Mouse (Mus musculus): ENCODE results near the gene Osbpl11. TPM values are rescaled to one million over a fixed set of nuclear protein-coding genes. Genes with fewer than 3 reads are reported as not detected.

Osbpl11 gene
- polyA plus RNA-seq, 1 experiment from 2014 or later, result 30.6 TPM

DNA sequence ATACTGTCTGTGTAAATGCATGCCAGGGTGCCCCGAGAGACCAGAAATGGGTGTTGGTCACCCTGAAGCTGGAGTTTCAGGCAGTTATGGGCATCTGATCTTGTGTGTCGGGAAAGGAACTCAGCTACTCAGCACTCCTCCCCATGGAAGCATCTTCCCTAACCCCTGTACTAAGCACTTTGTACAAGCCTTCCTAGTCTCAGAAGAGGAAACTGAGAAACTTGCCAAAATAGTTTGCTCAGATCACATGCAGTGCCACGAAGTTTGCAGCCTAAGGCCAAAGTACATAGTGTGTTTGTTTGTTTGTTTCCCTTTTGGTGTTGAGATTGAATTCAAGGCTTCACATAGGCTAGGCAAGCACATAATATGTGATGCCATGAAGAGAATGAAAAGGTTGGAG is 5.0 kb upstream of the Osbpl11 start:
- Histone ChIP-seq H3K27ac (no peak overlapping the region), H3K27me3 (replicated peaks) (no peaks in the 10 kb centered on the region), H3K4me3 (no peak overlapping the region), H3K9me3 (no peaks in the 10 kb centered on the region), H3K4me1 (no peaks in the 10 kb centered on the region), H3K4me2 (replicated peaks) (no peak overlapping the region), H3K9ac (no peak overlapping the region), H3K36me3 (no peaks in the 10 kb centered on the region)
- ATAC-seq (ENCODE audit: low FRiP score, low read depth), result no peak
- 82% methylated on average over 3 of the region's 3 CpGs for WGBS

DNA sequence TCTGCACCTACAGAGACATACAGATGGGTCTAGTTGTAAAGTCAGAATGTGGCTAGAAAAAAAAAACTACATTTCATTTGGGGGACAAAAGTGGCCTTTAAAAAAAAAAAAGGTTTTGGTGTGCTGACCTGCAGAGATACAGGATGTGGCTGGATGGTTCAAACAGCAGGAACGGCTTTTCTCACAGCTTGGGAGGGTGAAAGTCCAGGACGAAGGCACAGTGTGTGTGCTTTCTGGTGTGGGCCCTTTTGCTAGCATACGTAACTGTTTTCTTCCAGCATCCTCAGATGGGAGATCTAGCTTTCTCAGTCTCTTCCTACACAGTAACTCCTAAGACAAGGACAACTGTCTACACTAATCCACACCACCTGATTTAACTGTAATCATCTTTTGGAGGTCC is 4.1 kb upstream of the Osbpl11 start:
- Histone ChIP-seq H3K36me3 (no peaks in the 10 kb centered on the region), H3K27ac (no peak overlapping the region), H3K27me3 (replicated peaks) (no peaks in the 10 kb centered on the region), H3K4me1 (peaks cover 2% of the 10 kb centered on the region), H3K9me3 (no peaks in the 10 kb centered on the region), H3K4me2 (replicated peaks) (no peak overlapping the region), H3K9ac (no peak overlapping the region), H3K4me3 (no peak overlapping the region)
- 78% methylated on average over 3 of the region's 3 CpGs for WGBS
- no peak for ATAC-seq (ENCODE audit: low FRiP score, low read depth)

DNA sequence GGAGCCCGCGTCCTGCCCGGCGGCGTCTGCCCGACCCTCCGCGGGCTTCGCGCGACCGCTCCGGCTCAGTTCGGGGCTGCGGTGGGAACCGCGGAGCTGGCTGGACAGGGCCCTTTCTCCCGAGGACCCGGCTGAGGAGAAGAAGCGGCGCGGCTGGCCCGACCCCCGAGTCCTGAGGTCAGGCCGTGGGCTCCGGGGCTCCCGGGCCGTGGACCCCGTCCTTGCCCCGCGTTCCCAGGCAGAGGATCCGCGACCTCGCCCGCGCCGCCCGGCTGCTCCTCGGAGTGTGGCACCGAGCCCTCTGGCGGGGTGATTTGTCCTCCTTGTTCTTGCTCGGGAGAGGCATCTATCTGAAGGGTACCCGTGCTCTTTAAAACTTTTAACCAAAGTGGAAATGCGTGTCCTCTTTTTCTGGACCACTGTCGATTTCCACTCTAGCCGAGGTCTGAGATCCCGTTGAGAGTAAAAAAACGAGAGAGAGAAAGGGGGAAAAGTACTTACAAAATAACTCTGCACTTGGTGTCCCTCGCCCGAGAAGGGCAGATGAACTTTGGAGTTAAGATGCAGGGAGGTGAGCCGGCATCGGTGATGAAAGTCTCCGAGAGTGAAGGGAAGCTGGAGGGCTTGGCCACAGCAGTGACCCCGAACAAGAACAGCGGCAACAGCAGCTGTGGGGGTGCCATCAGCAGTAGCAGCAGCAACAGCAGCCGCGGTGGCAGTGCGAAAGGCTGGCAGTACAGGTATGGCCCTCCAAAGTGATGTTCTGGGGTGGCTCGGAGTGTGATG is 583 bp downstream of the Osbpl11 start:
- Histone ChIP-seq H3K9ac (peak overlapping the region; percentile 92), H3K9me3 (no peaks in the 10 kb centered on the region), H3K27me3 (replicated peaks) (no peaks in the 10 kb centered on the region), H3K4me2 (replicated peaks) (peak overlapping the region; percentile 98), H3K4me1 (peaks cover 20% of the 10 kb centered on the region), H3K36me3 (no peaks in the 10 kb centered on the region), H3K4me3 (peak overlapping the region; percentile 91), H3K27ac (peak overlapping the region; percentile 75)
- under 1% methylated on average over 59 of the region's 59 CpGs for WGBS
- ATAC-seq (ENCODE audit: low FRiP score, low read depth), result peak; percentile 73

DNA sequence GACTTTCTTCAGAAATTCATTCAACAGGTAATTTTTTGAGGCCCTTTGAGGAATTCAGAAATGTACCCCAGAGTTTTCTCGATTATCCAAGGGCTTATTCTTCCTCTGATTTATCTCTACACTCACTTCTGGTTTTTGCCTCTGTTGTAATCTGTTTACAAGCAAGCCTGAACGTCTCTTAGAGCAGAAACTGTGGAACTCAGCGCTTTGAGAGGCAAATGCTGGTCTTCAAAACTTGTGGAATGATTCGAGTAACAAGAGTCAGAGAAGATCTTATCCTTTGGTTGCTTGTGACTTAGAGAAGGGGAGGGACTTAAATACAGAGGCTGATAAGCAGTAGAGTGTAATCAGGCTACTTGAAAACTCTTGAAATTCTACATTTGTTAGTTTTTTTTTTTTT is 1.3 kb downstream of the Osbpl11 start:
- H3K27me3 ChIP-seq (replicated peaks), result no peaks in the 10 kb centered on the region
- peak overlapping the region; percentile 92 for H3K9ac ChIP-seq
- H3K9me3 ChIP-seq, result no peaks in the 10 kb centered on the region
- H3K4me3 ChIP-seq, result peak overlapping the region; percentile 91
- 34% methylated on average over 4 of the region's 4 CpGs for WGBS
- no peak for ATAC-seq (ENCODE audit: low FRiP score, low read depth)
- peaks cover 20% of the 10 kb centered on the region for H3K4me1 ChIP-seq
- no peaks in the 10 kb centered on the region for H3K36me3 ChIP-seq
- H3K4me2 ChIP-seq (replicated peaks), result peak overlapping the region; percentile 98
- H3K27ac ChIP-seq, result no peak overlapping the region

GRCm38 (mm10) chr16:33188076-33188475 is 3.2 kb downstream of the Osbpl11 start:
- Histone ChIP-seq H3K27me3 (replicated peaks) (no peaks in the 10 kb centered on the region), H3K9ac (no peak overlapping the region), H3K4me1 (peaks cover 20% of the 10 kb centered on the region), H3K9me3 (no peaks in the 10 kb centered on the region), H3K4me3 (no peak overlapping the region), H3K4me2 (replicated peaks) (peak overlapping the region; percentile 30), H3K27ac (no peak overlapping the region), H3K36me3 (no peaks in the 10 kb centered on the region)
- 39% methylated on average over 3 of the region's 3 CpGs for WGBS
- ATAC-seq (ENCODE audit: low FRiP score, low read depth), result no peak

- Histone ChIP-seq H3K9ac (no peak overlapping the region), H3K4me3 (no peak overlapping the region), H3K36me3 (0 out of 2 replicates have a peak, but pooled peaks cover 3% of the 10 kb centered on the region), H3K27me3 (replicated peaks) (no peaks in the 10 kb centered on the region), H3K27ac (no peak overlapping the region), H3K9me3 (no peaks in the 10 kb centered on the region), H3K4me2 (replicated peaks) (no peak overlapping the region), H3K4me1 (peaks cover 12% of the 10 kb centered on the region)
- ATAC-seq (ENCODE audit: low FRiP score, low read depth), result no peak
- WGBS, result 88% methylated on average over 2 of the region's 2 CpGs
Observed at GRCm38 (mm10) chr16:33191671-33192091, 6.8 kb downstream of the Osbpl11 start.

GRCm38 (mm10) chr16:33192280-33192679 is 7.4 kb downstream of the Osbpl11 start:
- H3K36me3 ChIP-seq, result peaks cover 3% of the 10 kb centered on the region; the same call in 1 of the 2 replicates
- H3K27ac ChIP-seq, result no peak overlapping the region
- ATAC-seq (ENCODE audit: low FRiP score, low read depth), result no peak
- no peak overlapping the region for H3K4me3 ChIP-seq
- no peak overlapping the region for H3K4me2 ChIP-seq (replicated peaks)
- H3K9me3 ChIP-seq, result no peaks in the 10 kb centered on the region
- 85% methylated on average over 2 of the region's 2 CpGs for WGBS
- no peaks in the 10 kb centered on the region for H3K27me3 ChIP-seq (replicated peaks)
- peaks cover 7% of the 10 kb centered on the region; the same call in 1 of the 2 replicates for H3K4me1 ChIP-seq
- H3K9ac ChIP-seq, result no peak overlapping the region

DNA sequence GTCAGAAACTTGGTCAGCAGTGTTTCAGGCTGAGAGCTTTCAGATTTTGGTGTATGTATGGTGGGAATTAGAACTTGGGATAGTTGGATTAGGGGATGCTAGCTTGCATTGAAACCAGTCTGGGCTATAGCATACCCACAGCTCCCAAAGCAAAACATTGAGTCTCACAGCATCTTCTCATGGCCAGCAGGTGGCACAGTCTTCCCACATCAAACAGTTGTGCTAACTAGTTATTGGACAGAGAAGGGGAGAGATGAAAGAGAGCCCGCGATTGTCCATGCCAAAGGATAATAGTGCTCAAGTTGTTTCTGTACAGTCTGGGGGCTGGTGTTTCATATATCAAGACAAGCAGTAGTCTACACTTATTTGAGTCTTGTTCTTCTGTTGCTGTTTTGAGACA is 8.8 kb downstream of the Osbpl11 start:
- ATAC-seq (ENCODE audit: low FRiP score, low read depth), result no peak
- no peak overlapping the region for H3K27ac ChIP-seq
- H3K4me2 ChIP-seq (replicated peaks), result no peak overlapping the region
- peaks cover 3% of the 10 kb centered on the region for H3K36me3 ChIP-seq
- no peaks in the 10 kb centered on the region for H3K27me3 ChIP-seq (replicated peaks)
- no peak overlapping the region for H3K4me3 ChIP-seq
- 39% methylated on average over 2 of the region's 2 CpGs for WGBS
- H3K9me3 ChIP-seq, result no peaks in the 10 kb centered on the region
- 0 out of 2 replicates have a peak, but pooled peaks cover 5% of the 10 kb centered on the region for H3K4me1 ChIP-seq
- H3K9ac ChIP-seq, result no peak overlapping the region

- 72% methylated on average over 4 of the region's 5 CpGs for WGBS
- no peaks in the 10 kb centered on the region for H3K9me3 ChIP-seq
- H3K9ac ChIP-seq, result no peak overlapping the region
- H3K4me1 ChIP-seq, result no peaks in the 10 kb centered on the region
- no peak overlapping the region for H3K4me2 ChIP-seq (replicated peaks)
- no peaks in the 10 kb centered on the region for H3K27me3 ChIP-seq (replicated peaks)
- peaks cover 17% of the 10 kb centered on the region for H3K36me3 ChIP-seq
- H3K4me3 ChIP-seq, result no peak overlapping the region
- H3K27ac ChIP-seq, result no peak overlapping the region
- no peak for ATAC-seq (ENCODE audit: low FRiP score, low read depth)
Observed at GRCm38 (mm10) chr16:33195686-33196313, 10.9 kb downstream of the Osbpl11 start.

- H3K4me1 ChIP-seq, result no peaks in the 10 kb centered on the region
- H3K36me3 ChIP-seq, result peaks cover 24% of the 10 kb centered on the region
- no peaks in the 10 kb centered on the region for H3K27me3 ChIP-seq (replicated peaks)
- H3K4me2 ChIP-seq (replicated peaks), result no peak overlapping the region
- no peak for ATAC-seq (ENCODE audit: low FRiP score, low read depth)
- H3K9me3 ChIP-seq, result no peaks in the 10 kb centered on the region
- H3K9ac ChIP-seq, result no peak overlapping the region
- H3K4me3 ChIP-seq, result no peak overlapping the region
- no peak overlapping the region for H3K27ac ChIP-seq
- 93% methylated on average over 6 of the region's 6 CpGs for WGBS
Observed at GRCm38 (mm10) chr16:33196578-33196977, 11.7 kb downstream of the Osbpl11 start.

DNA sequence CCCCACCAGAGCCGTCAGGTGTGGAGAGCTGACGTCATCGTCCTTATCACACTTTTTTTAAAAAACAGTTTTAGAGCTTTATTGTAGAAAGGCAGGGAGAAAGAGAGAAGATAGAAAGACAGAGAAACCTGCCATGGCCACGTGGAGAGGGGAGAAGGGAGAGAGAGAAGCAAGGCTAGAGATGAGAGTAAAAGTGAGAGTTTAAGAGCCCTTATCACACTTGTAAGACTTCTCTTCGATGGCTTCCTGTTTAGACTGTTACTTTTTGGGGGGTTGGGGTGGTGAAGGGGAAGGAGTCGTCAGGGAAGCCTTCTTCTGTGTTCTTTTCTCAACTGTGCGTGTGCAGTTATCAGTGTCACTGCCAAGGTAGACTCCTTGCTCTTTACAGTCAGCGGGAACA is 15.7 kb downstream of the Osbpl11 start:
- H3K27ac ChIP-seq, result no peak overlapping the region
- no peak overlapping the region for H3K4me3 ChIP-seq
- 96% methylated on average over 8 of the region's 8 CpGs for WGBS
- no peaks in the 10 kb centered on the region for H3K9me3 ChIP-seq
- H3K4me1 ChIP-seq, result no peaks in the 10 kb centered on the region
- no peak overlapping the region for H3K9ac ChIP-seq
- no peak overlapping the region for H3K4me2 ChIP-seq (replicated peaks)
- H3K36me3 ChIP-seq, result peaks cover 25% of the 10 kb centered on the region
- no peaks in the 10 kb centered on the region for H3K27me3 ChIP-seq (replicated peaks)
- no peak for ATAC-seq (ENCODE audit: low FRiP score, low read depth)

DNA sequence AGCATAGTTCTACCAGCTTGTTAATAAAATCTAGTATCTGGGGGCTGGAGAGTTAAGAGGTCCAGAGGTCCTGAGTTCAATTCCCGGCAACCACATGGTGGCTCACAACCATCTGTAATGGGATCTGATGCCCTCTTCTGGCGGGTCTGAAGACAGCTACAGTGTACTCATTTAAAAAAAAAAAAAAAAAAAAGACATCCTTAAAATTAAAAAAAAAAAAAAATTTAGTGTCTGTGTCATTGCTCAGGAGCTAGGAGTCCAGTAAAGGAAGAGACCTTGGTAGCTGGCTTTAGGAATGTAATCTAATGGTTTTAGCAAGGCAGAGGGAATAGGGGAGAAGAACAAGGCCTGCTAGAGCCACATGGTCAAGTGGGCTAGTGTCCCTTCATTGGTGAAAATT is 25.9 kb downstream of the Osbpl11 start:
- Histone ChIP-seq H3K9ac (no peak overlapping the region), H3K4me3 (no peak overlapping the region), H3K27ac (no peak overlapping the region), H3K36me3 (peaks cover 57% of the 10 kb centered on the region), H3K9me3 (no peaks in the 10 kb centered on the region), H3K4me1 (no peaks in the 10 kb centered on the region), H3K4me2 (replicated peaks) (no peak overlapping the region), H3K27me3 (replicated peaks) (no peaks in the 10 kb centered on the region)
- no peak for ATAC-seq (ENCODE audit: low FRiP score, low read depth)
- WGBS, result 87% methylated on average over 2 of the region's 2 CpGs
